Mouse (Mus musculus) ES-Bruce4 (cell line): ENCODE results near the gene Srxn1.

Experiments
- CTCF ChIP-seq: IDR thresholded peaks from one replicate; pipeline ENCODE4 v1.8.1; 2011; ENCODE audit warnings: low read depth, low read length
- POLR2A ChIP-seq: IDR thresholded peaks from one replicate; pipeline ENCODE4 v1.8.1; 2011; ENCODE audit warnings: low read length; ENCODE audit not compliant: insufficient read depth

- TF ChIP-seq CTCF (no peak), POLR2A (peak; percentile 18)
Observed at GRCm38 (mm10) chr2:152105318-152106224, at the start of gene Srxn1.
